Mouse (Mus musculus) spleen, adult 2 months (tissue): ENCODE measurements around the gene Cpeb1.

Source experiments
- CTCF ChIP-seq: fragments of 200-500 bp; IDR thresholded peaks from 2 replicates; pipeline ENCODE4 v1.5.1; 2011; ENCODE audit warnings: mild to moderate bottlenecking, inconsistent platforms; ENCODE audit not compliant: insufficient read depth, insufficient read length, insufficient replicate concordance; ENCODE audit errors: extremely low read depth
- POLR2A ChIP-seq: fragments of 200-500 bp; IDR thresholded peaks from 2 replicates; pipeline ENCODE4 v1.6.1; 2011; ENCODE audit warnings: low read depth, low read length, inconsistent platforms

- no peak for TF ChIP-seq CTCF
- no peak for TF ChIP-seq POLR2A
Measured at GRCm38 (mm10) chr7:81498181-81498580, 42.9 kb upstream of the Cpeb1 start, which contains the start of gene BC048679.
